Mouse (Mus musculus) hindbrain, embryonic 11.5 days (tissue): Measurements from ENCODE around the gene Clcnkb. TPM values are rescaled to one million over a fixed set of nuclear protein-coding genes. Genes with fewer than 3 reads are reported as not detected.

Experiments used
- ATAC-seq: fragments of 200-750 bp; cut with Nextera tagmentation; 2 replicates; pipeline ENCODE4 v1.8.0; 2017; ENCODE audit warnings: mild to moderate bottlenecking, moderate TSS enrichment, moderate library complexity; ENCODE audit not compliant: low FRiP score
- DNase-seq: peaks from one replicate; pipeline ENCODE4 v3.0.0-alpha.2; 2015; ENCODE audit warnings: low spot score
- H3K27ac ChIP-seq: fragments of 300-500 bp; sonication (generic); 2 replicates; pipeline ENCODE4 v1.5.1; 2014; ENCODE audit warnings: mild to moderate bottlenecking, low read depth, low read length
- H3K27me3 ChIP-seq: fragments of 300-500 bp; sonication (generic); 2 replicates; pipeline ENCODE4 v1.6.1; 2014; ENCODE audit warnings: mild to moderate bottlenecking, low read length, moderate library complexity, mixed read lengths; ENCODE audit not compliant: control insufficient read depth, insufficient read depth
- H3K36me3 ChIP-seq: fragments of 300-500 bp; sonication (generic); 2 replicates; pipeline ENCODE4 v1.6.1; 2014; ENCODE audit warnings: mild to moderate bottlenecking, low read length, moderate library complexity, mixed read lengths; ENCODE audit not compliant: control insufficient read depth, insufficient read depth
- H3K4me1 ChIP-seq: fragments of 300-500 bp; sonication (generic); replicated peaks from 2 replicates; pipeline ENCODE4 v1.6.1; 2014; ENCODE audit warnings: low read length, mixed read lengths; ENCODE audit not compliant: control insufficient read depth, insufficient read depth
- H3K4me2 ChIP-seq: fragments of 300-500 bp; sonication (generic); replicated peaks from 2 replicates; pipeline ENCODE4 v1.6.1; 2014; ENCODE audit warnings: mild to moderate bottlenecking, low read depth, low read length
- H3K4me3 ChIP-seq: fragments of 300-500 bp; sonication (generic); 2 replicates; pipeline ENCODE4 v1.5.1; 2014; ENCODE audit warnings: low read depth, low read length
- H3K9ac ChIP-seq: fragments of 300-500 bp; sonication (generic); 2 replicates; pipeline ENCODE4 v1.6.1; 2014; ENCODE audit warnings: low read depth, low read length
- H3K9me3 ChIP-seq: fragments of 300-500 bp; sonication (generic); 2 replicates; pipeline ENCODE4 v1.6.1; 2016; ENCODE audit warnings: low read length; ENCODE audit not compliant: control insufficient read depth
- WGBS: fragments of 180-500 bp; shearing (Covaris S2); extraction: QIAGEN DNeasy Blood & Tissue Kit; methylation state at CpG from one replicate; pipeline ENCODE4 v1.1.7; 2014; 5-methylcytosine and 5-hydroxymethylcytosine counted together
- polyA plus RNA-seq: library from polyadenylated mRNA; unstranded; fragments of >200 nt; fragmentation: Nextera tagmentation; extraction: Ambion mirVana; gene quantifications from 2 replicates; pipeline ENCODE4 v1.2.1, GENCODE M21; 2014

Gene Clcnkb
- polyA plus RNA-seq, 1 experiment from 2014 or later = not detected

GRCm38 (mm10) chr4:141420886-141421285 lies 5.1 kb upstream of the Clcnkb start:
- ATAC-seq (no peak), DNase-seq (no peak)
- Histone ChIP-seq H3K27ac (no peak overlapping the region), H3K9me3 (no peaks in the 10 kb centered on the region), H3K9ac (no peak overlapping the region), H3K27me3 (no peaks in the 10 kb centered on the region), H3K4me3 (no peak overlapping the region), H3K4me1 (peaks cover 4% of the 10 kb centered on the region; the same call in 1 of the 2 replicates), H3K36me3 (no peaks in the 10 kb centered on the region), H3K4me2 (no peak overlapping the region)
- 57% methylated on average over 9 of the region's 9 CpGs for WGBS

GRCm38 (mm10) chr4:141420192-141420829 lies 4.5 kb upstream of the Clcnkb start, which contains the start of gene Hspb7:
Gene Hspb7, plus strand, starts transcription at chr4:141420779.
- WGBS = 67% methylated on average over 9 of the region's 9 CpGs
- no peak within 1 kb of the TSS for H3K4me3 ChIP-seq
- H3K4me2 ChIP-seq = no peak within 1 kb of the TSS
- ATAC-seq = no peak
- no peaks in the 10 kb centered on the region for H3K9me3 ChIP-seq
- H3K27me3 ChIP-seq = no peaks in the 10 kb centered on the region
- H3K4me1 ChIP-seq = no peaks in the 10 kb centered on the region
- H3K27ac ChIP-seq = no peak within 1 kb of the TSS
- no peaks in the 10 kb centered on the region for H3K36me3 ChIP-seq
- H3K9ac ChIP-seq = no peak within 1 kb of the TSS
- DNase-seq = no peak

- no peaks in the 10 kb centered on the region for H3K4me1 ChIP-seq
- WGBS = 70% methylated on average over 27 of the region's 27 CpGs
- ATAC-seq (no peak), DNase-seq (no peak)
- H3K27me3 ChIP-seq = no peaks in the 10 kb centered on the region
- H3K36me3 ChIP-seq = no peaks in the 10 kb centered on the region
- H3K9ac ChIP-seq = no peak overlapping the region
- H3K27ac ChIP-seq = no peak overlapping the region
- H3K9me3 ChIP-seq = no peaks in the 10 kb centered on the region
- H3K4me2 ChIP-seq = no peak overlapping the region
- H3K4me3 ChIP-seq = no peak overlapping the region
Measured at GRCm38 (mm10) chr4:141419398-141420191, 3.8 kb upstream of the Clcnkb start.

DNA sequence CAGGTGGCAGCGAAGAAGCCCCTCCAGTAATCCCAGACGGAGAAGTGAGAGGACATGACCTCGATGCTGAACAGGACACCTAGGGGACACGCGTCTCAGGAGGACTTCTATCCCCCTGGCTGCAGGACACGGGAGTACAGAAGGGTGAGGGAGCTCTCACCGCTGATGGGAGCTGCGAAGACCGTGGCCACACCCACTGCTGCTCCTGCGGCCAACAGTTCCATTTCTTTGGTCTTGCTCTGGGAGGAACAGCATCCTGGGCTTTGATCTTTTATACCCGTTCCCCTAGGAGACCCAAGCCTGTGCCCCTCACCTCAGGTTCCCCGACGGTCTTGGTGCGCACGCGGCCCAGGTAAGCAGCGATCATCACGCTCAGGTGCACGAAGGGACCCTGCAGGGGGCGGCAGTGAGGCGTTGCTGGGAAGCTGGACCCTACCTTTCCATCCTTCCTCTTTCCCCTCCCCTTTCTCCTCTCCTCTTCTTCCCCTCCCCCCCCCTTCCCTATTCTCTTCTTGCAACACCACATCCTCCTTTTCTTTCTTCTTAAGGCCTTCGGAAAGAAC lies 4.3 kb downstream of the Clcnkb start:
- H3K9ac ChIP-seq = no peak overlapping the region
- no peaks in the 10 kb centered on the region for H3K4me1 ChIP-seq
- no peaks in the 10 kb centered on the region for H3K9me3 ChIP-seq
- DNase-seq (no peak), ATAC-seq (no peak)
- no peak overlapping the region for H3K4me2 ChIP-seq
- H3K4me3 ChIP-seq = no peak overlapping the region
- H3K27me3 ChIP-seq = 0 out of 2 replicates have a peak, but pooled peaks cover 2% of the 10 kb centered on the region
- H3K27ac ChIP-seq = no peak overlapping the region
- 18% methylated on average over 22 of the region's 22 CpGs for WGBS
- no peaks in the 10 kb centered on the region for H3K36me3 ChIP-seq

DNA sequence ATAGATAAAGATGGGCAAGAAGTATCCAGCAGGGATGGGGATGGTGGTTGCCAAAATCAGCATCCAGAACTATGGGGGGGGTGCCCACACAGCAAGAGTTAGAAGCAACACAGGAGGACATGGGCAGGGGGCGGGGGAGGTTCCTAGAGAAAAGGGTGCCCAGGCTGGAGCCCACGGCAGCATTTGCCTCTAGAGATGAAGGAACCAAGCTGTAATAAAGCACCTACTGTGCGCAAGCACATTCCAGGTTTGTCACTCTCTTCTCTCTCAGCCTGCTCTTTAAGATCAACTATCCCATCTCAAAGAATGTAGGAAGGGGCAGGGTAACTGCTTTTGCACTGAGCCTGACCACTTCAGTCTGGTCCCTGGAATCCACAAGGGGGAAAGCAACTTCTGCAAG lies 7.2 kb downstream of the Clcnkb start:
- Histone ChIP-seq H3K4me2 (no peak overlapping the region), H3K4me1 (no peaks in the 10 kb centered on the region), H3K4me3 (no peak overlapping the region), H3K27me3 (0 out of 2 replicates have a peak, but pooled peaks cover 2% of the 10 kb centered on the region), H3K27ac (no peak overlapping the region), H3K36me3 (no peaks in the 10 kb centered on the region), H3K9ac (no peak overlapping the region), H3K9me3 (no peaks in the 10 kb centered on the region)
- DNase-seq (no peak), ATAC-seq (no peak)
- 89% methylated on average over 3 of the region's 3 CpGs for WGBS

DNA sequence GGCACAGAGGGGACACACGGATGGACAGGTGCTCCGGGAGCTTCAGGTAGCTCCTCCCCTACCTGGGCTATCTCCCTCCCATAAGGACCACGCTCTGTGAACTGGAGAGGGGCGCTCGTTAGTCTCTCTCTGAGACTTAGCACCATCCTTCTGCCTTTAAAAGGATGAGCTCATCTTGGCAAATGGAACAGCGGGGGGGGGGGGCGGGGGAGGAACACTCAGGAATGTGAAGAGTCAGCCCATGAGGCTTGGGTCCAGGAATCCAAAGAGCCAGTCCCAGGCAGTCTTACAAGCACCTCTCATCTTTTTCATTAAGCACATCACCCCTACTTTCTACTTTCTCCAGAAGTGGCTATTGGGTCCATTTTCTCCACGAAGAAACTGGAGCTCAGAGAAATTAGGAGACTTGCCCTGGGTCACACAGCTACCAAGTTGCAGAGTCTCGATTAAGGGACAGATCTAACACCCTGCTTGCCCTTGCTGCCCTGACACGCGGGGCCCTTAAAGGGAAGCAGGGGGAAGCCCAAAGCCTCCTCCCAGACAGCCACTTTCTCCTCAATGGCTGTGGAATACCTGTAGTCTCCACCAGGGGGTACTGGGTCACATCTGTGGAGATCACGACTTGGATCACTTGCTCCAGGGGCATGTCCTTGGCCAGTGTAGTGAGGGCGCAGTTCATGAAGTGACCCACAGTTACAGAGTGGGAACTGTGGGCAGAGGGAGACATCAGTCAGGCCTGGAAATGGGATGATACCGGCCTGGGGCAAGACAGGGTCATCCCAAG lies 9.1 kb downstream of the Clcnkb start:
- H3K4me3 ChIP-seq = no peak overlapping the region
- H3K4me2 ChIP-seq = no peak overlapping the region
- 0 out of 2 replicates have a peak, but pooled peaks cover 2% of the 10 kb centered on the region for H3K27me3 ChIP-seq
- H3K27ac ChIP-seq = no peak overlapping the region
- WGBS = 47% methylated on average over 14 of the region's 14 CpGs
- DNase-seq (peak; percentile 38), ATAC-seq (no peak)
- H3K9me3 ChIP-seq = no peaks in the 10 kb centered on the region
- H3K9ac ChIP-seq = no peak overlapping the region
- H3K4me1 ChIP-seq = no peaks in the 10 kb centered on the region
- H3K36me3 ChIP-seq = no peaks in the 10 kb centered on the region

DNA sequence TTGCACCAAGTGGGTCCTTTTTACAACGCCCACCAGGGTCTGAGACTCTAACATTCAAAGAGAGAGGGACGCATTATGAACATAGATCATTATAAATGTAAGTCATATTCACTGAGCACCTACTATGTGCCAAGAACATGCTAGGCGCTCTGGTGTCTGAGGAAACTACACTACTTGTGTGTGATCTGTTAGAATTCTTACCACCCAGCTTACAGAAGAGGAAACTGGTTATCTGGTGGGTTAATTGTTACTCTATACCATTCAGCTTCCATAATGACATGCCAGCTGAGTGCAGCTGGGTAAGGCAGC lies 10.5 kb downstream of the Clcnkb start:
- no peak for ATAC-seq
- H3K9ac ChIP-seq = no peak overlapping the region
- no peak for DNase-seq

DNA sequence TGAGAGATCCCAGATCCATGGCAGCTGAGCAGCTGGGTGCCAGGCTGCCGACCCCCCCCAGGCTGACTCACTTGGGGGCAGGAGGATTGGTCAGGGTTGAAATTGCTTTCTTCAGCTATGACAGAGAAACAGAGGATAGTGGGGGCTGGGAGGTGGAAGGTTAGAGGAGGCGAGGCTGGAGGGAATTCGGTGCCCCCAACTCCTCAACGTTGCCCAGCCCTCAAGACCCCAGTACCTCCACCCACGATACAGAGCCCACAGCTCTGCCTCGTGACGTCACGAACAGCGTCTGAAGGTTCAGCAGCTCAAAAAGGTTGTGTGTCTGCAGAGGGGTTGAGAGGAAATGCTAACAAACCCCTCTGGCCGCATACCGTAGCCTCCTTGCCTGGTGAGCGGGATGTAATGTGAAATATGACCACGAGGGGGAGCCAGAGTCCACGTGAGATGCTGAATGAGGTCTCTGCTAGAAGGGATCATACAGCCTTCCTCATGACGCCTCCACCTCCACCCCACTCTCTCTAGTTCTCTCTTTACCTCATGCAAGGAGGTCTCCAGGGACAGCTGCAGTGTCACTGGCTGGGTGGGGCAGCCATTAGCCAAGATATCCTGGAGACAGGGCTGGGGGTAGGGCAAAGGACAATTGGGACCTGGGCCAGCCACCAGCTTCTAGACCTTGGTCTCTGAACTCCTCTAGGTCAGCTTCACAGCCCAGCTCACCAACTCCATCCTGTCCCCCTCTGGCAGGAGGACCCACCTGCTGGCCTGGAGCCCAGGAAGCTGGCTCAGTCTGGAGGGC lies 11.1 kb downstream of the Clcnkb start:
- Histone ChIP-seq H3K4me2 (no peak overlapping the region), H3K27me3 (no peaks in the 10 kb centered on the region), H3K9ac (0 out of 2 replicates have a peak overlapping the region, but pooled peaks have one; percentile 31), H3K4me3 (no peak overlapping the region), H3K27ac (no peak overlapping the region), H3K9me3 (no peaks in the 10 kb centered on the region), H3K36me3 (no peaks in the 10 kb centered on the region), H3K4me1 (no peaks in the 10 kb centered on the region)
- ATAC-seq (peak; percentile 75), DNase-seq (peak; percentile 96)
- WGBS = 16% methylated on average over 15 of the region's 15 CpGs

More for the DNA sequence above, 10.5 kb downstream of the Clcnkb start:
- H3K4me3 ChIP-seq = no peak overlapping the region
- no peaks in the 10 kb centered on the region for H3K9me3 ChIP-seq
- H3K27ac ChIP-seq = no peak overlapping the region
- H3K4me2 ChIP-seq = no peak overlapping the region
- WGBS = 82% methylated on average over 3 of the region's 3 CpGs
- H3K36me3 ChIP-seq = no peaks in the 10 kb centered on the region
- H3K4me1 ChIP-seq = no peaks in the 10 kb centered on the region
- 0 out of 2 replicates have a peak, but pooled peaks cover 1% of the 10 kb centered on the region for H3K27me3 ChIP-seq
